Mouse (Mus musculus) kidney, postnatal 25 days (tissue): ENCODE measurements at regions not wholly inside any gene's neighbourhood (a gene's known extent, or its start where the extent isn't known, plus 50 kb on each side); places are given as distances from the start of the nearest gene placed in this dataset.

Source experiments
- DNase-seq, 2 experiments: peaks; one replicate each; pipeline ENCODE4 v3.0.0; 2021; ENCODE audit warnings: mixed read lengths in 2 of 2

DNA sequence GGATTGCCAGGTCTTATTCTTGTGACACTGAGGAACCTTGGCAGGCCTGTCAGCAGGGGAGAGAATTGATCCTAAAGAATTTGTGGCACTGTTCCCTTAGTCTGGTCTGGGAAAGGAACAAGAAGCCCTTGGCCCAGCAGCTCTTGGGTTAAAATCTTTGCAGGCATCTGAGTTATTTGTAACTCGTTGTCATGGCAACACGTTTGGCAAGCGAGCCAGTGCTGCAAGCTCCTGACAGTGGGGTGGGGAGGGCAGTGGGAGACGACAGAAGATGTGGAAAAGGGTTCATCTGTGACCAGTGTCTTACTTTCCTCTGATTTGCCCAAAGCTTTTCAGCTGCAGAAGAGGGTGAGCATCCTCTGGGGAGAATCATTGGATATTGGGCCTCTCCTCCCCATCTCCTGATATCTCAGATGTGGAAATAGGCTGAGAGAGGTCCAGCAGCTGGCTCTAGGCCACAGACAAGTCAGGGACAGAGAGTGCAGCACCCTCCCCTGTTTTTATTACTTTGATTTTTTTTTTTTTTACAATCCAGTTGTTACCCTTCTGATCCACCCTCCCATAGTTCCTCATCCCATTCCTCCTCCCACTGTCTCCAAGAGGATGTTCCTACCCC, 92.4 kb upstream of the Huwe1 start:
- DNase-seq, result peak; percentile 1 to 29
